Mouse (Mus musculus) hindbrain, embryonic 15.5 days (tissue): ENCODE measurements around the gene Ccdc51. TPM values are rescaled to one million over a fixed set of nuclear protein-coding genes. Genes with fewer than 3 reads are reported as not detected.
A peak's percentile ranks its signal among the peaks of the same experiment; 100 is the strongest.

Experiments
- ATAC-seq: fragments of 200-750 bp; cut with Nextera tagmentation; 2 replicates; pipeline ENCODE4 v1.8.0; 2017; ENCODE audit warnings: low read depth, moderate number of reproducible peaks, moderate TSS enrichment; ENCODE audit not compliant: low FRiP score
- H3K27ac ChIP-seq: fragments of 300-500 bp; sonication (generic); replicated peaks from 2 replicates; pipeline ENCODE4 v1.5.1; 2015; ENCODE audit warnings: mild to moderate bottlenecking, inconsistent platforms
- H3K27me3 ChIP-seq: fragments of 300-500 bp; sonication (generic); 2 replicates; pipeline ENCODE4 v1.6.1; 2015; ENCODE audit warnings: control low read depth, inconsistent platforms
- H3K36me3 ChIP-seq: fragments of 300-500 bp; sonication (generic); 2 replicates; pipeline ENCODE4 v1.6.1; 2015; ENCODE audit warnings: control low read depth, inconsistent platforms
- H3K4me1 ChIP-seq: fragments of 300-500 bp; sonication (generic); replicated peaks from 2 replicates; pipeline ENCODE4 v1.6.1; 2015; ENCODE audit warnings: control low read depth, inconsistent platforms
- H3K4me2 ChIP-seq: fragments of 300-500 bp; sonication (generic); 2 replicates; pipeline ENCODE4 v1.6.1; 2015; ENCODE audit warnings: moderate library complexity, mild to moderate bottlenecking, inconsistent platforms
- H3K4me3 ChIP-seq: fragments of 300-500 bp; sonication (generic); 2 replicates; pipeline ENCODE4 v1.5.1; 2015; ENCODE audit warnings: mild to moderate bottlenecking, inconsistent platforms
- H3K9ac ChIP-seq: fragments of 300-500 bp; sonication (generic); 2 replicates; pipeline ENCODE4 v1.6.1; 2015; ENCODE audit warnings: inconsistent platforms
- H3K9me3 ChIP-seq: fragments of 300-500 bp; sonication (generic); 2 replicates; pipeline ENCODE4 v1.6.1; 2016; ENCODE audit warnings: control low read depth, inconsistent platforms
- WGBS: fragments of 180-500 bp; shearing (Covaris S2); methylation state at CpG from one replicate; pipeline ENCODE4 v1.1.7; 2015; 5-methylcytosine and 5-hydroxymethylcytosine counted together
- polyA plus RNA-seq: library from polyadenylated mRNA; unstranded; fragments of >200 nt; fragmentation: Nextera tagmentation; extraction: Ambion mirVana; gene quantifications from 2 replicates; pipeline ENCODE4 v1.2.1, GENCODE M21; 2015

Gene Ccdc51
- polyA plus RNA-seq, 1 experiment from 2014 or later, result 13.1 TPM

- Histone ChIP-seq H3K27ac (no peak overlapping the region), H3K27me3 (no peaks in the 10 kb centered on the region), H3K9me3 (no peaks in the 10 kb centered on the region), H3K36me3 (no peaks in the 10 kb centered on the region), H3K4me2 (no peak overlapping the region), H3K4me1 (peaks cover 10% of the 10 kb centered on the region), H3K9ac (no peak overlapping the region), H3K4me3 (no peak overlapping the region)
- no peak for ATAC-seq
- 93% methylated on average over 13 of the region's 13 CpGs for WGBS
Observed at GRCm38 (mm10) chr9:109051011-109051501, 31.2 kb upstream of the Ccdc51 start.

- no peak overlapping the region for H3K4me2 ChIP-seq
- no peak overlapping the region for H3K4me3 ChIP-seq
- H3K9ac ChIP-seq, result no peak overlapping the region
- H3K9me3 ChIP-seq, result no peaks in the 10 kb centered on the region
- no peak for ATAC-seq
- H3K36me3 ChIP-seq, result peaks cover 6% of the 10 kb centered on the region
- H3K27ac ChIP-seq, result no peak overlapping the region
- peaks cover 13% of the 10 kb centered on the region for H3K4me1 ChIP-seq
- 95% methylated on average over 10 of the region's 10 CpGs for WGBS
- H3K27me3 ChIP-seq, result no peaks in the 10 kb centered on the region
Observed at GRCm38 (mm10) chr9:109051651-109052489, 30.4 kb upstream of the Ccdc51 start.

- Histone ChIP-seq H3K4me2 (no peak overlapping the region), H3K4me3 (no peak overlapping the region), H3K27me3 (no peaks in the 10 kb centered on the region), H3K4me1 (peaks cover 13% of the 10 kb centered on the region), H3K9me3 (no peaks in the 10 kb centered on the region), H3K9ac (no peak overlapping the region), H3K27ac (no peak overlapping the region), H3K36me3 (peaks cover 14% of the 10 kb centered on the region)
- no peak for ATAC-seq
- whole genome bisulfite sequencing, result 90% methylated on average over 9 of the region's 9 CpGs
Observed at GRCm38 (mm10) chr9:109052490-109053260, 29.6 kb upstream of the Ccdc51 start.

GRCm38 (mm10) chr9:109053366-109053765 lies 28.9 kb upstream of the Ccdc51 start:
- Histone ChIP-seq H3K4me2 (no peak overlapping the region), H3K9ac (no peak overlapping the region), H3K36me3 (peaks cover 20% of the 10 kb centered on the region), H3K27ac (no peak overlapping the region), H3K4me1 (peaks cover 13% of the 10 kb centered on the region), H3K4me3 (no peak overlapping the region), H3K9me3 (no peaks in the 10 kb centered on the region), H3K27me3 (no peaks in the 10 kb centered on the region)
- 81% methylated on average over 3 of the region's 3 CpGs for WGBS
- ATAC-seq, result no peak

- no peaks in the 10 kb centered on the region for H3K27me3 ChIP-seq
- H3K4me3 ChIP-seq, result no peak overlapping the region
- ATAC-seq, result no peak
- 85% methylated on average over 6 of the region's 6 CpGs for WGBS
- peaks cover 20% of the 10 kb centered on the region for H3K36me3 ChIP-seq
- H3K4me2 ChIP-seq, result no peak overlapping the region
- H3K27ac ChIP-seq, result no peak overlapping the region
- peaks cover 18% of the 10 kb centered on the region for H3K4me1 ChIP-seq
- no peaks in the 10 kb centered on the region for H3K9me3 ChIP-seq
- no peak overlapping the region for H3K9ac ChIP-seq
Observed at GRCm38 (mm10) chr9:109053851-109054250, 28.4 kb upstream of the Ccdc51 start.

- peak overlapping the region; percentile 49; the same call in 1 of the 2 replicates for H3K9ac ChIP-seq
- H3K36me3 ChIP-seq, result peaks cover 20% of the 10 kb centered on the region
- peaks cover 26% of the 10 kb centered on the region for H3K4me1 ChIP-seq
- H3K27ac ChIP-seq, result peak overlapping the region; percentile 47
- H3K4me2 ChIP-seq, result peak overlapping the region; percentile 56
- peak; percentile 86 for ATAC-seq
- H3K27me3 ChIP-seq, result no peaks in the 10 kb centered on the region
- H3K9me3 ChIP-seq, result no peaks in the 10 kb centered on the region
- H3K4me3 ChIP-seq, result peak overlapping the region; percentile 33
- 11% methylated on average over 7 of the region's 7 CpGs for whole genome bisulfite sequencing
Observed at GRCm38 (mm10) chr9:109054712-109055111, 27.6 kb upstream of the Ccdc51 start.

GRCm38 (mm10) chr9:109055271-109056030 lies 26.8 kb upstream of the Ccdc51 start:
- Histone ChIP-seq H3K4me3 (peak overlapping the region; percentile 33), H3K27me3 (no peaks in the 10 kb centered on the region), H3K4me2 (peak overlapping the region; percentile 56), H3K9ac (peak overlapping the region; percentile 49), H3K36me3 (peaks cover 25% of the 10 kb centered on the region), H3K4me1 (peaks cover 28% of the 10 kb centered on the region), H3K9me3 (no peaks in the 10 kb centered on the region), H3K27ac (peak overlapping the region; percentile 47)
- no peak for ATAC-seq
- WGBS, result 92% methylated on average over 12 of the region's 12 CpGs

- H3K36me3 ChIP-seq, result peaks cover 30% of the 10 kb centered on the region
- 95% methylated on average over 17 of the region's 17 CpGs for WGBS
- no peaks in the 10 kb centered on the region for H3K9me3 ChIP-seq
- no peaks in the 10 kb centered on the region for H3K27me3 ChIP-seq
- ATAC-seq, result no peak
- H3K9ac ChIP-seq, result no peak overlapping the region
- no peak overlapping the region for H3K4me3 ChIP-seq
- peaks cover 28% of the 10 kb centered on the region for H3K4me1 ChIP-seq
- H3K4me2 ChIP-seq, result no peak overlapping the region
- H3K27ac ChIP-seq, result no peak overlapping the region
Observed at GRCm38 (mm10) chr9:109056081-109056690, 26.1 kb upstream of the Ccdc51 start.

- peaks cover 30% of the 10 kb centered on the region for H3K36me3 ChIP-seq
- H3K9ac ChIP-seq, result no peak overlapping the region
Observed at GRCm38 (mm10) chr9:109056916-109057315, 25.4 kb upstream of the Ccdc51 start.

GRCm38 (mm10) chr9:109057543-109057942 lies 24.8 kb upstream of the Ccdc51 start:
- no peak overlapping the region for H3K4me2 ChIP-seq
- 95% methylated on average over 5 of the region's 5 CpGs for WGBS
- no peak overlapping the region for H3K27ac ChIP-seq
- H3K36me3 ChIP-seq, result peaks cover 35% of the 10 kb centered on the region
- H3K4me1 ChIP-seq, result peaks cover 28% of the 10 kb centered on the region
- no peak overlapping the region for H3K4me3 ChIP-seq
- no peak for ATAC-seq
- no peaks in the 10 kb centered on the region for H3K9me3 ChIP-seq
- no peaks in the 10 kb centered on the region for H3K27me3 ChIP-seq
- H3K9ac ChIP-seq, result no peak overlapping the region

More at GRCm38 (mm10) chr9:109056916-109057315, 25.4 kb upstream of the Ccdc51 start:
- H3K27ac ChIP-seq, result no peak overlapping the region
- no peaks in the 10 kb centered on the region for H3K9me3 ChIP-seq
- H3K4me1 ChIP-seq, result peaks cover 28% of the 10 kb centered on the region
- no peak overlapping the region for H3K4me3 ChIP-seq
- no peaks in the 10 kb centered on the region for H3K27me3 ChIP-seq
- no peak for ATAC-seq
- 86% methylated on average over 4 of the region's 4 CpGs for WGBS
- no peak overlapping the region for H3K4me2 ChIP-seq

GRCm38 (mm10) chr9:109058006-109058765 lies 24.1 kb upstream of the Ccdc51 start:
- peaks cover 41% of the 10 kb centered on the region for H3K36me3 ChIP-seq
- H3K27me3 ChIP-seq, result no peaks in the 10 kb centered on the region
- H3K4me2 ChIP-seq, result peak overlapping the region; percentile 65
- peaks cover 28% of the 10 kb centered on the region for H3K4me1 ChIP-seq
- H3K9ac ChIP-seq, result no peak overlapping the region
- no peaks in the 10 kb centered on the region for H3K9me3 ChIP-seq
- H3K27ac ChIP-seq, result no peak overlapping the region
- no peak overlapping the region for H3K4me3 ChIP-seq
- 95% methylated on average over 19 of the region's 19 CpGs for WGBS
- ATAC-seq, result no peak
